Mouse (Mus musculus) gastrocnemius, postnatal 4 days (tissue): ENCODE data around the gene Prr36. TPM values are rescaled to one million over a fixed set of nuclear protein-coding genes. Genes with fewer than 3 reads are reported as not detected.

ENCODE experiments used
- DNase-seq, 2 experiments: peaks; one replicate each; pipeline ENCODE4 v3.0.0; 2021 to 2022; ENCODE audit warnings: low spot score in 2 of 2, mixed read lengths in 2 of 2
- total RNA-seq, 2 experiments: library from RNA; stranded (reverse); gene quantifications; 2 replicates each; pipeline ENCODE4 v1.2.3; 2021

Prr36 gene
- total RNA-seq, 2 experiments from 2014 or later: 0.13 to 0.27 TPM

DNA sequence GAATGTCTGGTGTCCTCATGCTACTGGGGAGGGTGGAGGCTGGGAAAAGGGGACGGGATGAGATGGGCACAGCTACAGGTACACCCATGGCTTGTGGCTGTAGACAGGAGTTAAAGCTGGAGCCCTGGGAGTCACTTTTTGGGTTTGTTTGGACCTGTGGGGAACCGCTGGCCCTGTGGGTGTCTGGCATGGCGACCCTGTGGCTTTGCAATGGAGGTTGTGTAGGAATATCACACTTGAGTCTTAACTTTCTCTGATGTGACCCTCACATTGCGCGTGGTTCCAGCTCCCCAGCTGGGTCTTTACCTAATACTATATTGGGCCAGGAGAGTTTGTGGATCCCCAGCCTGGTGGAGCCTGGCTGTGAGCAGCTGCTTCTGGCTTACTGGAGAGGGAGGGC lies 27.8 kb upstream of the Prr36 start:
- DNase-seq: no peak

DNA sequence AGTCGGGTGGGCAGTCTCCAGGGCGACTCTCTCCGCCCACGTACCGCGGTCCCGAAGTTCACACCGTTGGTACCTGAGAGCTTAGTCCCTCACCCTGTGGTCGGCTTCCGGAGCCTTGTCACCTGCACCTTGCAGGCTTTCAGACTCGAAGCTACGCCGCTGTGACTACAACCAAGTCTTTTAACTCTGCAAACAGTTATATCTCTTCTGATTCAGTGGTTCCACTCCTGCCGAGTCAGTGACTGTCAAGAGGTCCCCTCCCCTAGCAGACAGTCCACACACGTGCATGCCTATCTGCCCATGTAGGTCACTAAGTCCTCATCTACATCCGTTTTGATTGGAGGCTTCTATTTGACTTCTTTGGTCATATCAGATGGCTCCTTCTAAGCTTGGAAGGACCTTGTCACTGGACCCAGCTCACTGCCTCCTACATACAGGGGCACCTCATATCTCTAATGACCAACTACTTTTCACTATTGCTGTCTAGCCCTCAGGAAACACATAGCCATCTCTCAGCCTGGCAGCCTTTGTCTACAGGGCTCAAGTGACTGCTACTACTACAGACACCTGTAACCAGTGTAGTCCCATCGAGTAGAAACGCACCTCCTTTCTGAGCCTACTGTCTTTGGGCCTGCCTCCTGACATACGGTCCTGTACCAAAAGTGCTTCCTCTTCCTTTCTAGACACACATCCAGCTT lies 22.1 kb upstream of the Prr36 start:
- DNase-seq: no peak

DNA sequence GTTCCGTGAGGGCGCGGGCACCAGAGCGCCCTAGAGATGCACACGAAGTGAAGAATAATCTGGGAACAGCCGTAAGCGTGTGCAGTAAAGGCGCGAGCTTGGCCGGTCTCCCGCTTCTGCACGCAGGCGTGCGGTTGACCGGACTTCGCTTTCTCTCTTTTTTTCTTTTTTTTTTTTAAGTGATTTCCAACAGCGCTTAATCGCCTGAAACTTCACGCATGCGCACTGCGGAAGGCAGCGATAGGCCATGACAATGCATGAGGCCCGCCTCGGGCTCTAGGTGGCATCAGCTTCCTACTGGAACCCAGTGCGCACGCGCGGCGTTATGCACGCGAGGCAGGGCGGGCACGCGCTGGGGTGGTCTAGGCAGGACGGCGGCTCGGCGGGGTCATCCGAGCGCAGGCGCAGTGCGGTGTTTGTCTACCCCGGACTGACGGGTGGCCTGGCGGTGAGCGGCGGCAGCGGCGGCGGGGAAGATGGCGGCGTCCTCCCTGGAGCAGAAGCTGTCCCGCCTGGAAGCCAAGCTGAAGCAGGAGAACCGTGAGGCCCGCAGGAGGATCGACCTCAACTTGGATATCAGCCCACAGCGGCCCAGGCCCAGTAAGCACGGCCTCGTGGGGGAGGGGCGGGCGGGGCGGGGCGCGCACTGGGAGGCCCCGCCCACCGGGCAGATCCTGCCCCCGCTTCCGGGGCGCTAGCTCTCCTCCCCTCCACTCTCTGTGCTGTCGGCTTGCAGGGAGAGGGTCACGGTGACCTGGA lies 21.4 kb upstream of the Prr36 start, which contains the start of the genes Map2k7 and Gm49320:
TSS of gene Map2k7 (plus strand) at position 307 of the 759 bp plus-strand sequence.
TSS of gene Gm49320 (plus strand) at position 432 of the 759 bp plus-strand sequence.
- DNase-seq: peak; percentile 100

DNA sequence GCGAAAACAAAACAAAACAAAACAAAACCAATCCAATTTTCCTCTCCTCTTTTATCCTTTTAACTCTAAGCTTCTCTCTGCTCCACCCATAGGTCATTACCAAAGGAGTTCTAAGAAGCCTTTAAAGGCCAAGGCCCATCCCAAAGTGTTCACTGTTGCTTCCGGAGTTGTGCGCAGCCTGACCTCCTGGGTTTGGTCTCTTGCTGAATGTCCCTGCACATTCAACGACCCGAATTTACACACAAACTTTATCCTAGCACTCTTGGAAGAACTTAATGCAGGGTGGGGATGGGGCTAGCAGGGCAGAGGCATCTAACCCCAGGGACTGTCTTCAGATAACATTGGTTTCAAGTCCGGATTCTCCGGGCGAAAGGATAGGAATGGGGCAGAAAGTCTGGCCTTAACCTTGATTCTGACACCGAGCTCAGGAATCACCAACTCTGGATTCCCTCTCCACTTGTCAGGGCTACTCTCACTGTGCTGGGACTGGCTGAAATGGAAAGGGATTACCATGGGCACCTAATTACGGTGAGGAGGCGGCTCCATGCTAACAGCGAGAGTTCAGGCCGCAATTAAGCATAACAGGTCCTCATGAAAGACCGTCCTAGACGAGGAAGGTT lies 20.7 kb upstream of the Prr36 start:
- peak in 1 of 2 experiments; percentile 24 for DNase-seq

DNA sequence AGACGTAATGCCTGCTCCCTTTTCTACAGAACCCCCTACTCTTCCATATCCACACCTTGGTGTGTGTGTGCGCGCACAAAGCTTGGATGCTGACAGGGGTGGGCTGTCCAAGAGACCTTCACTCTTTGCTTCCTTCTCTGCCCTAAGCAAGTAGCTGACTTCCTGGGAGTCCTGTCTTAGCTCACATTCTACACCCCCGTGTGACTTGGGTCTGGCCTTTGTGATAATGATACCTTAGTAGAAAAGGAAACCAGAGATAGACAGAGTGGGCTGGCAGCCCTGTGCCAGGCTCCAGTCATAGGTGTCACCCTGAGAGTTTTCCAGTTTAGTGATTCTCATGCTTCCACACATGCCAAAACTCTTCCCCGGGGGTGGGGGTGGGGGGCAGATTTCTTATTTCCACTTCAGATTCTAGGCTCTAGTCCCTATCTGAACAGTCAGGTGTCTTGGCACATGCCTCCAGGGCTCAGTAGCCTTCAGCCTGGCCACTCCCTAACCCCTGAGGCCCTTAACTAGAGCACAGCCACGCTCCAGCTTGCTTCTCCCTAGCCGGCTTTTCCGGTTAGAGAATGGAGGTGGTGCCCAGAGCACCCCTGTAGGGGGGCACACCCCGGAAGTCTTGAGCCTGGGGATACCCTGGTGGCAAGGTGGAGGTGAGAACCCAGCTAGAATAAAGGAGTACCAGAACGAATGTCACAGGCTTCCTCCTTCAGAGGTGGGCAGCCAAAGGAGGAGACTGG lies 13.5 kb upstream of the Prr36 start:
- no peak for DNase-seq

DNA sequence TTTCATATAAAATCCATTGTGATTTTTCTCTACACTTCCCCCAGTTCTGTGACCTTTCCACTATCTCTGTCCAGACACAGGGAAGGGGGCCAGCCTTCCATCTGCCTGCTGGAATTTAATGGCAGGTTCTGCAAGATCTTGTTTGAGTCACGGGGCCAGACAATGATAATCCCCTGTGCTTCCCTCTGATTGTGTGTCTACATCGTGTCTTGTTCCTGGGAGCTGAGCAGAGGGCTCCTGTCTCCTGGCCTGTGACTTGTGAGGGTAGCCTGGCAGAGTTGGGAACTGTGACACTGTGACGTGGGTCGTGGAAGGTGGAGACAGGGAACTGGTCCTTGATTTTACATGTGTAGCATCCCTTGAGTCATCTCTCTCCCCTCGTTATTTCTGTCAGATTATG lies 12.5 kb upstream of the Prr36 start:
- DNase-seq: no peak

DNA sequence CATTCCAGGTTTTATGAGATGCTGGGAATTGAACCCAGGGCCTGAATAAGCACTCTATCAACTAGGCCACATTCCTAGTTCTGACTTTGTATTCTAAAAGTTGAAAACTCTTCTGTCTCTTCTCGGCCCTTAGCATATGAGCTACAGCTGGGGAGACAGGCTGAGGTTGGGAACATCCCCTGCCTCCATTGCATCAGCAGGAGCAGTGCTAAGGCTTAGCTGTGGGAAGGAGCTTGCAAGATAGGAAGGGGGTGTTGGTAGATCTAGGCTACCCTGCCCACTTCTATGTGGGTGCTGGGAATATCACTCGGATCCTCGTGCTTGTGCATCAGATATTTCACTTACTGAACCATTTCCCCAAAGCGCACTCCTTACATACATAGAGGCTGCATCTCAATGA lies 10.7 kb upstream of the Prr36 start:
- no peak for DNase-seq

DNA sequence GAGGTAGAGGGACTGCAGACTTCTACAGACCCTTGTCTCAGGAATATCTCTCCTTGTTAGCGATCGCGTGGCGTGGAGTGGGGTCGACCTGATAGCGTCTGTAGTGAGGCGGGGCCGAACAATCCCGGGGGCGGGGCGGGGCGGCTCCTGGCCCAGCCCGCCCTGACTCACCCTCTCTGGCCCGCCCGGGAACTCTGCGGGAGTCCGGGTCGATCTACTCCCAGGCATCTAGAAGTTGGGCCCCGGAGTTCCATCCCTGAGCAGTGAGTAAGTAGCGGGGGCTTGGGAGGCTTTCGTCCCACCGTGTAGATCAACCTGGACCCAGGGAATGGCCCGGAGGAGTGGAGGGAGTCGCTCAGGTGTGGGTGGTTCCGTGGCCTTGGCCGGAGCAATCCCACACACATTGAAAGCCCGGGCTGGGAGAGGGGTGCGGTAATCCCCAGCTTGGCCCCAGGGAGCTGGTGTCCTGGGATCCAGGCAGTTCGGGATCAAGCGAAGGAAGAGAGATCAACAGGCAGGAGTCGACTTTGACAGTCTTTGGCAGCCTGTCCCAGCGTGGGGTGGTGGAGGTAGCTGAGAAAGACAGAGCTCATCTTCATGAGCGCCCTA lies 9.6 kb upstream of the Prr36 start, which contains the start of gene Lrrc8e:
TSS of gene Lrrc8e (plus strand) at position 89 of the 609 bp plus-strand sequence.
- no peak for DNase-seq

DNA sequence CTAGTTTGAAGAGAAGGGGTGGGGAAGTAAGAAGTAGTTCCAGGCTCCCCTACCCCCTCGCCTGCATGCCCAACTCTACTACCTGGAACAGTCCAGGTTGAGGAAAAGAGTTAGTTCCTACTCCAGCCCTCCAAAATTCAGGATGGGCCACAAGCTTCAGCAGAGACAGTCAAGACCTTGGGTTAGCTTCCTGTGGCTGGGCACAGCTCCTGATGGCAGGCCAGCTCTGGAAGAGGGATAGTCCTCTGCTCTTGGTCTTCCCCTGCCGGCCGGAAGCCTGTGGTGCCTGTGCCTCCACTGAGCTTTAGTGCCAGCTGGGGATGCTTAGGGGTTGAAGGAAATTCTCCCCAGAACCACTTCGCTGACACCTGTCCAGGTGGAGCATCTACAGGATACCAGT lies 9.1 kb upstream of the Prr36 start:
- no peak for DNase-seq

DNA sequence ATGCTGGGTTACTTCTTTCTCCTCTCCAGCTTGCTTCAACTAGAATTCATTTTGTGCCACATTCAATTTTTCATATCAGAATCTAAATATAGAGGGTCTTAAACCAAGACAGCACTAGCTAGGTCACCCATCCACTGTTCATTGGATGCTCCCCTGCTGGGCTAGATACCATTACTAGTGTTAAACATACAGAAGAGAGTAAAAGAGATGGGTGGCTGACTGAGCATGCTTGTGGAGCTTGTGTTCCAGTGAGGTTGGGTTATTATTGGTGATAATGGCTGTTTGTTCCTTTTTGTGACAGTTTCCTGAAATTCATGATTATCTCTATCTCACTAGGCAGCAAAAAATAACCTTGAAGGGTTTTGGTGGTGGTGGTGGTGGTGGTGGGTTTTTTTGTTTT lies 4.8 kb upstream of the Prr36 start:
- no peak for DNase-seq

DNA sequence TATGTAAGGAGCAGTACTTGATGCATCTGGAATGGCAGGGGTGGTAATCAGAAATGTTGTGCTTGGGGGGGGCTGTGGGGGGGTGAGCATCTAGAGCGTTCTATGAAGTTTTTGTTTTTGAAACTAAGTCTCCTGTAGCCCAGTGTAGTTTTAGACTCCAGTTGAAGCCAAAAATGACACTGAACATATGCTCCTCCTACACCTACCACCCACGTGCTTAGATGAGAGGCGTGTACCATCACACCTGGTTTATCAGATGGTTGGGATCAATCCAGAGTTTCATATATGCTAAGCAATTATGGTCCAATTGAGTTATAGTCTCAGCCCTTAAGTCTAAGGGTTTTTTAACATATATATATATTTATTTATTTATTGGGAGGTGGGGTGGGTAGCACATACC lies 2.4 kb upstream of the Prr36 start:
- DNase-seq: no peak

DNA sequence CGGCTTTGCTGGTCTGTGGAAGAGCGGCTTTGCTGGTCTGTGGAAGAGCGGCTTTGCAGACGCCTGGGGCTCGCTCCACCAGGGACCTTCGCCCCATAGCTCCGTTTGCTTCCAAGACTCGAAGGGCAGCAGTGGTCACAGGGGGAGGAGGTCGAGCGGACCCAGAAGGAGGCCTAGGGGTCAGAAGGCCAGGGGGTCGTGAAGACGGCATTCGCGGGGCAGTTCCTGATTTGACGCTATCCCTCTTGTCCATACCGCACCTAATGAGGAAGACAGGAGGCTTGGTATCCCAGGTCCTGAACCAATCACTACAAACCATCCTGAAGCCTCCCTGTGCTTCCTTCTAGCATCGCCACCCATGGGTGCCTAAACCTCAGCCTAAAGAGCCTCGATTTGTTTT lies 963 bp downstream of the Prr36 start:
- no peak for DNase-seq

DNA sequence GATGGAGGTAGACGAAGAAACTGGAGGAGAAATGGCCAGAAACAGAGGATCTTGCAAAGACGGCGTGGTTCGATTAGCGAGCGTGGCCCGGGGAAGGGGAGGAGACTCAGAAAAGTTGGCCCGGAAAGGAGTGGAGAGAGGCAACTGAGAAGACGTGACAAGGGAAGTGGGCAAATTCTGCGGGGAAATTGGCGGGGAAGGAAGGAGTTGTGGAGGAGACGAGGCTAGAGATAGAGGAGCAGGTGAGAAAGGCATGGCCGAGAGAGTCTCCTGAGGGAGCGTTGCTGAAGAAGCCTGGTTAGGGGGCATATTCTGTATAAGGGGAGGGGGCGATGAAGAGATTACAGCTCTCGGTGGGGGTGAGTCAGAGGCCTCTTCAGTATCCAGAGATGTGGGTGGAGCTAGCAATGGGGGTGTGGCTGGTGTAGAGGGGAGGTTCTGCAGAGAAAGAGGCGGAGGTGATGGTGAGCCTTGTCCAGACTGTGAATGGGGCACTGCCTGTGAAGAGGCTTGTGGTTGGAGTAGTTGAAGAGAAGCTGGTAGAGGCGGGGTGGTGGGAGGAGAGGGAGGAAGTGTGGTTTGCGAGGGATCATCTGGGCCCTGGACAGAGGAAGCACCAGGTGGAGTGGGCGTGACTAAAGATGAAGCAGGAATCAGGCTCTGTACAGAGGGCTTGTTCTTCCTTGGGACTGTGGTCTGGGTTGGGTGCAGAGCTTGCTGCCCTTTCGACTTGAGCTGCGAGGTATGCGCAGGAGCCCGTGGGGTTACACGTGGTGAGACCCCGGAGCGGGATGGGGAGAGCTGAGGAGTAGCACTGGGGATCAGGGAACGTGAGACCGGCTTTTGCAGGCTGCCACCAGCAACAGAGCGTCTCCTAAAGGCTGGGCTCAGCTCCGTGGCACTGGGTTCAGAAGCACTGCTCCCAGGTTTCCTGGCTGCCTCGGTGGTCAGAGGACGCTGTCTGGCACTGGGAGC lies 3.0 kb downstream of the Prr36 start:
- DNase-seq: peak in 1 of 2 experiments; percentile 30

DNA sequence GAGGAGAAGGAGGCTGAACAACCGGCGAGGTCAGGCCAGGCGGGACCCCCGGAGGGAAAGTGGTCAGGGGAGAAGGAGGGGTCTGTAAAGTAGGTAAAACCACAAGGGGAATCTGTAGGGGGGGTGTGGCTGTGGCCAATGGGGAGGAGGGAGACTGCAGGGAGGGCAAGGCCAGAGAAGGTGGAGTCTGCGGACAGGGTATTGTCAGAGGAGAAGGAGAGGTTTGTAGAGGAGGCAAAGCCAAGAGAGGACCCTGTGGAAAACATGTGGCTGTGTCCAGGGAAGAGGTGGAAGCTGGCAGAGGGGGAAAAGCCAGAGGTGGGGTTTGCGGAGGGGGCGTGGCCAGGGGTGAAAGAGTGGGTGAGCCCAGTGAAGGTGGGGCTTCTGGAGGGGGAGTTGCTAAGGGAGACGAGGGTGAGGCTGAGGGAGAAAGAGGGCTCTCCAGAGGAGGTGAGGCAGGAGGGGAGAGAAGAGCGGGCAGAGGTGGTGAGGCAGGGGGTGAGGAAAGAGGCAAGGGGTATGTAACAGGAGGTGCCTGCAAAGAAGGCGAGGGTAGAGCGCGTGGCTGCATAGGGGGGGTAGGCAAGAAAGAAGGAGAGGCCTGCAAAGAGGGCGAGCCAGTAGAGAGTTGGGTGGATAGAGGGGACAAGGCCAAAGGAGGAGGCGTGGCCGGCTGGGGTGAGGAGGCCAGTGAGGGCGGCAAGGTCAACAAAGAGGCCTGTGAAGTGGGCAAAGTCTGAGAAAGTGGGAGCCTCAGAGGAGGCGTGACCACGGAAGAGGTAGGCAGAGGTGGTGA lies 3.9 kb downstream of the Prr36 start:
- no peak for DNase-seq

DNA sequence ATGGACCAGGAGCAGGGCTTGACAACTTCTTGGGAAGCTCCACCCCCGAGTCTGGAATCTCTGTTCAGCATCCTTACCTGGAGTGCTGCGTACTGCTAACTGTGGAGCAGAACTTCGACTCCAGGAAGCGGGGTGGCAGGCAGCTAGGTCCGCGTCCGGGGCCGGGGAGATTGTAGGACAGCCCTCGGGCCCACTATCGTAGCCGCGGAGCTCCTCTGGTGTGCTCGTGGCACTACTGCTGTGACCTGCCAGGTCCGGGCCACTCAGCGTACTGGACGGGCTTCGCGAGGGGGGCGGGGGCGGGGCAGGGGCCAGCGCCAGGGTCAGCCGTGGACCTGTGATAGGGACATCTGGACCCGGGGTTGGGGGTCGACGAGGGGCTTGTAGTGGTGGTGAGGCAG lies 4.5 kb downstream of the Prr36 start:
- DNase-seq: no peak

DNA sequence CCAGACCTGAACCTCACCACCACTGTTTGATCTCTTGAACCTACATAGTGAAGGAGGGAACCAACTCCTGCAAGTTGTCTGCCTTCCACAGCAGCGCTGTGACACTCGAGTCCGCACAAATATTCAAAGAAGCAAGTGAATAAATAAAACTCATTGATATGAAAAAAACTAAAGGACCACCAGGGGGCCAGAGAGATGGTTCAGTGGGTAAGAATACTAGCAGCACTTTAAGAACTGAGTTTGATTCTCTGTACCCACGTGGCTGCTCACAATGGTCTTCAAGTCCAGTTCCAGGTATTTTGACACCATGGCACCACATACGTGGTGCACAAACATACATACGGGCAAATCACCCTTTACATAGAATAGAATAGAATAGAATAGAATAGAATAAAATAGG lies 6.2 kb downstream of the Prr36 start:
- DNase-seq: no peak

DNA sequence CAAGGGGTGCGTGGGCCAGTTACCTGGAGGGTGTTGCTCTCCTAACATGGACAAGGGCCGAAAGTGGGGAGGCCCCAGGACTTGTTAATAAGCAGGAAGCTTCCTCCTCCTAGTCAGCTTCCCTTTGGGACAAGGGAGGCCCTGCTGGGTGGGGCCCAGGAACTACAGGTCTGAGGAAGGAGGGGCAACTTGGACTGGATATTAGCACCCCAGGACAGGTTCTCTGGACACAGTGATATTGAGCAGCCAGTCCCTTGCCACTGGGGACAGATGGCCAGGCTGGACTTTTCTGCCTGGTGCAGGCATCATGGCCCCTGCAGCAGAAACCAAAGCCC lies 10.3 kb downstream of the Prr36 start:
- no peak for DNase-seq

DNA sequence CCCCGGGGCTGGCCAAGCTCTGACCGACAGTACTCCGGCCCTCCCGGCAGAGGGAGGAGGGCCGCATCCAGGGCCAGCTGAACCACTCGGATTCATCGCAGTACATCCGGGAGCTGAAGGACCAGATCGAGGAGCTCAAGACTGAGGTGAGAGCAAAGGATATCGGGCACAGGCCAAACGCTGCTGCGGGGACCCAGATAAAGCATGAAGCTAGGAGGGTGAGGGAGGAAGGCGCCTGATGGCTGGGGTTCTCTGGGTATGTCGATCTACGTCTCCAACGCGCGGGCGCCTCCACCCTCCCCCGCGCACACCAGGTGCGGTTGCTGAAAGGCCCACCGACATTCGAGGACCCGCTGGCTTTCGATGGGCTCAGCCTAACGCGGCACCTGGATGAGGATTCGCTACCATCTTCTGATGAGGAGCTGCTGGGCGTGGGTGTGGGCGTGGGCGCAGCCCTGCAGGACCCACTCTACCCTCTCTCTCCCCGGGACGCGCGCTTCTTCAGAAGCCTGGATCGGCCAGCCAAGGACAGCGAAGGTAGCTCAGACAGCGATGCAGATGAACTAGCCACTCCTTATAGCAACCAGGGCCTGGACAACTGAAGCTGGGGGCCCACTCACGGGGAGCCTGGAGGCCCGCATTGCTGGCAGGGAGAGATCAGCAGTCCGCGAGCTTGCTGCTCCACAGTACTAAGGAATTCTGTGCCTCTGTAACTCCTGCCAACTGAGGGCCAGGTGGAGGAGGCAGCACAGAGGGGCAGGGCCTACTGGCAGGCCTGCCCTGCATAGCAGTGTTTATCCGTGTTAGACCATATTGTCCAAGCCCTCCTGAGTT lies 10.9 kb downstream of the Prr36 start:
- no peak for DNase-seq
